Mouse (Mus musculus) kidney, embryonic 16.5 days (tissue): ENCODE data around the gene Cysltr2. TPM values are rescaled to one million over a fixed set of nuclear protein-coding genes. Genes with fewer than 3 reads are reported as not detected.
A peak's percentile ranks its signal among the peaks of the same experiment; 100 is the strongest.

Experiments
- ATAC-seq: fragments of 200-750 bp; cut with Nextera tagmentation; 2 replicates; pipeline ENCODE4 v1.8.0; 2017; ENCODE audit warnings: moderate TSS enrichment; ENCODE audit not compliant: low FRiP score, low TSS enrichment
- H3K27ac ChIP-seq: fragments of 300-500 bp; sonication (generic); 2 replicates; pipeline ENCODE4 v1.5.1; 2014; ENCODE audit warnings: low read length
- H3K27me3 ChIP-seq: fragments of 300-500 bp; sonication (generic); 2 replicates; pipeline ENCODE4 v1.6.1; 2014; ENCODE audit warnings: low read length, control low read depth, mixed read lengths; ENCODE audit not compliant: insufficient read depth
- H3K36me3 ChIP-seq: fragments of 300-500 bp; sonication (generic); 2 replicates; pipeline ENCODE4 v1.6.1; 2014; ENCODE audit warnings: low read length, control low read depth, mixed read lengths; ENCODE audit not compliant: insufficient read depth
- H3K4me1 ChIP-seq: fragments of 300-500 bp; sonication (generic); 2 replicates; pipeline ENCODE4 v1.6.1; 2014; ENCODE audit warnings: low read length, control low read depth, mixed read lengths; ENCODE audit not compliant: insufficient read depth
- H3K4me2 ChIP-seq: fragments of 300-500 bp; sonication (generic); replicated peaks from 2 replicates; pipeline ENCODE4 v1.6.1; 2014; ENCODE audit warnings: low read depth, low read length
- H3K4me3 ChIP-seq: fragments of 300-500 bp; sonication (generic); 2 replicates; pipeline ENCODE4 v1.5.1; 2014; ENCODE audit warnings: mild to moderate bottlenecking, low read length
- H3K9ac ChIP-seq: fragments of 300-500 bp; sonication (generic); replicated peaks from 2 replicates; pipeline ENCODE4 v1.6.1; 2014; ENCODE audit warnings: low read length
- H3K9me3 ChIP-seq: fragments of 300-500 bp; sonication (generic); 2 replicates; pipeline ENCODE4 v1.6.1; 2016; ENCODE audit warnings: low read length, control low read depth
- whole genome bisulfite sequencing: fragments of 180-500 bp; shearing (Covaris S2); extraction: QIAGEN DNeasy Blood & Tissue Kit; methylation state at CpG from one replicate; pipeline ENCODE4 v1.1.7; 2014; 5-methylcytosine and 5-hydroxymethylcytosine counted together
- polyA plus RNA-seq: library from polyadenylated mRNA; unstranded; fragments of >200 nt; fragmentation: Nextera tagmentation; extraction: Ambion mirVana; gene quantifications from 2 replicates; pipeline ENCODE4 v1.2.1, GENCODE M21; 2015

The Cysltr2 gene
- 0.50 and 0.75 TPM in 2 replicates for polyA plus RNA-seq

DNA sequence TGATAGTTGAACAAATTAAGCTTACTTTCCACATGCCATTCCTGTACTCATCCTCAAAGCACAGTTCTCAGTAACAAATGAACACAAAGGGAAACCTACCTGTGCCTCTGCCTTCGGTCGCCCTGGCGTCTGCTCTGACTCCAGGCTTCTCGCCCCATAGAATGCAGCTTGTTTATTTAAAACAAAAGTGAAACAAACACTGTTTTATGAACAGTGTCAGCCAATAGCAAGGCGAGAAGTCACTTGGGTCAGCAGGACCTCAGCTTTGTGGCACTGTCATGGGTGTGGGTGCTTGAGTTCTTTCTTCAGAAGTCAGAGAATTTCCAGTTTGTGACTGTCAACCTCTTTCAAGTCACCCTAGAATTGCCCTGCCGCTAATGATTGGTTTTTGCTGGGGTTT is at the start of gene Cysltr2:
Cysltr2 (minus strand) TSS at position 178 of the 400 bp plus-strand sequence.
- H3K27ac ChIP-seq: no peak within 1 kb of the TSS
- WGBS: 57% methylated on average over 6 of the region's 6 CpGs

GRCm38 (mm10) chr14:73094802-73095550 is 46.1 kb upstream of the Cysltr2 start:
- Histone ChIP-seq H3K9me3 (no peaks in the 10 kb centered on the region), H3K4me2 (peak overlapping the region; percentile 4; the same call in 1 of the 2 replicates), H3K4me3 (no peak overlapping the region), H3K36me3 (no peaks in the 10 kb centered on the region), H3K27ac (peak overlapping the region; percentile 40; the same call in 1 of the 2 replicates), H3K27me3 (no peaks in the 10 kb centered on the region), H3K9ac (no peak overlapping the region), H3K4me1 (no peaks in the 10 kb centered on the region)
- ATAC-seq: 0 out of 2 replicates have a peak, but pooled peaks have one; percentile 23
- WGBS: 45% methylated on average over 13 of the region's 13 CpGs

More for the DNA sequence above, at the start of gene Cysltr2:
- no peak for ATAC-seq
- Histone ChIP-seq H3K9me3 (no peaks in the 10 kb centered on the region), H3K27me3 (no peaks in the 10 kb centered on the region), H3K4me2 (no peak within 1 kb of the TSS), H3K4me3 (no peak within 1 kb of the TSS), H3K9ac (no peak within 1 kb of the TSS), H3K36me3 (no peaks in the 10 kb centered on the region), H3K4me1 (no peaks in the 10 kb centered on the region)

- Histone ChIP-seq H3K4me3 (no peak overlapping the region), H3K4me2 (no peak overlapping the region), H3K36me3 (no peaks in the 10 kb centered on the region), H3K9ac (no peak overlapping the region), H3K27me3 (no peaks in the 10 kb centered on the region), H3K9me3 (no peaks in the 10 kb centered on the region), H3K27ac (no peak overlapping the region), H3K4me1 (no peaks in the 10 kb centered on the region)
- 87% methylated on average over 3 of the region's 3 CpGs for WGBS
- ATAC-seq: no peak
Observed at GRCm38 (mm10) chr14:73092871-73093270, 44.0 kb upstream of the Cysltr2 start.

DNA sequence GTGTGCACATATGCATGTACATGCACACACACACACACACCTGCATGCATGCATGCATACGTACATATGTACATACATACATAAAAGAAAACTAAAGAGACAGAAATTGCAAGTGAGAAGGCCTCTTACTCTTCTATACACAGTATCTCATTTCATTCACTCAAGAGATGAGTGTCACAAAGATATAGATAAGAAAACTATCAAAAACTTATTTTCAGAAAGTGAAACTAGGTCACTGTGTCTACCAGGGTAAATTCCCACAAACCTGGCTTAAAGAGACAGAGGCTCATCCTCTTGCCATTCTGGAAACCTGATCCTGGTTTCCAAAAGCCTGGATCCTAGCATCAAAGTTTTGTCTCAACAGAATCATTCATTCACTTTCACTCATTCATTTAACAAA is 39.3 kb upstream of the Cysltr2 start:
- H3K27me3 ChIP-seq: no peaks in the 10 kb centered on the region
- no peaks in the 10 kb centered on the region for H3K36me3 ChIP-seq
- H3K4me1 ChIP-seq: no peaks in the 10 kb centered on the region
- H3K9me3 ChIP-seq: no peaks in the 10 kb centered on the region
- no peak overlapping the region for H3K27ac ChIP-seq
- no peak overlapping the region for H3K9ac ChIP-seq
- ATAC-seq: no peak
- H3K4me3 ChIP-seq: no peak overlapping the region
- 90% methylated on average over 1 of the region's 1 CpGs for WGBS
- no peak overlapping the region for H3K4me2 ChIP-seq

GRCm38 (mm10) chr14:73087746-73088145 is 38.8 kb upstream of the Cysltr2 start:
- Histone ChIP-seq H3K9ac (no peak overlapping the region), H3K4me2 (no peak overlapping the region), H3K27ac (no peak overlapping the region), H3K4me3 (no peak overlapping the region), H3K4me1 (no peaks in the 10 kb centered on the region), H3K27me3 (no peaks in the 10 kb centered on the region), H3K9me3 (no peaks in the 10 kb centered on the region), H3K36me3 (no peaks in the 10 kb centered on the region)
- ATAC-seq: no peak
- 89% methylated on average over 5 of the region's 5 CpGs for WGBS

DNA sequence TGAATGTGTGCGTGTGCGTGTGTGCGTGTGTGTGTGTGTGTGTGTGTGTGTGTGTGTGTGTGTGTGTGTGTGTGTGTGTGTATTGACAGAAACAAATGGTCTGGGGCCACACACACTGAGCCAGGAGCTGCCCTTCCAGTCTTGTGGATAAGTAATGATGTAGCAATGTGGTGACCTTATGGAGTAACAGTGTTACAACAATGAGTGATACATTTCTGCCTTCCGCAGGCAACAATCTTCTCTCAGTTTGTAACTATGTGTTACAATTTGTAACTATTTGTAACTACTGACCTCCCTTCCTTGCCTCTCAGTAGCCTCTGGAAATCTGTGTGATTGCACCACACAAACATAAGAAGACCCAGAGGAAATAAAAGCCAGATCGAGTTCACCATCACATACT is 38.3 kb upstream of the Cysltr2 start:
- ATAC-seq: no peak
- no peak overlapping the region for H3K4me3 ChIP-seq
- WGBS: 91% methylated on average over 5 of the region's 5 CpGs
- H3K27me3 ChIP-seq: no peaks in the 10 kb centered on the region
- H3K4me2 ChIP-seq: no peak overlapping the region
- H3K9me3 ChIP-seq: no peaks in the 10 kb centered on the region
- H3K9ac ChIP-seq: no peak overlapping the region
- no peaks in the 10 kb centered on the region for H3K36me3 ChIP-seq
- no peaks in the 10 kb centered on the region for H3K4me1 ChIP-seq
- H3K27ac ChIP-seq: no peak overlapping the region

DNA sequence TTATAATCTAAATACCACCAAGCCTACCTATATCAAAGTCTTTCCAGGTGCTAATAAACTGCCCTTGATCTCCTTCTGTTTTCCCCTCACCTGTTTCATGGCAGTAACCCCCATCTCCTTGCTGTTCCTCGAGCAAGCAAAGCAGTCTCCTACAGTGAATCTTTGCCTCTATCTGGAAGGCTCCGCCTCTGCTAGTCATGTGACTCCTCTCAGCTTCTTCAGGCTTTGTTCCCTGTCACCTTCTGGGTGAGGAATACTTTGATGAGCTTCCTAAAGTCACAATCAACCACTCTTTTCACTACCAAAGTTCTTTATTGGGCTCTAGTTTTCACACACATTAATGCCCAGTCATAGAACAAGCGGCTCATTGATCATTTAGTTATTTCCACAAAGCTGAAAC is 37.5 kb upstream of the Cysltr2 start:
- Histone ChIP-seq H3K4me3 (no peak overlapping the region), H3K4me2 (no peak overlapping the region), H3K27me3 (no peaks in the 10 kb centered on the region), H3K4me1 (no peaks in the 10 kb centered on the region), H3K9ac (no peak overlapping the region), H3K9me3 (no peaks in the 10 kb centered on the region), H3K27ac (no peak overlapping the region), H3K36me3 (no peaks in the 10 kb centered on the region)
- ATAC-seq: no peak
- 65% methylated on average over 3 of the region's 3 CpGs for WGBS

GRCm38 (mm10) chr14:73083563-73083962 is 34.6 kb upstream of the Cysltr2 start:
- Histone ChIP-seq H3K9ac (no peak overlapping the region), H3K36me3 (no peaks in the 10 kb centered on the region), H3K27me3 (no peaks in the 10 kb centered on the region), H3K4me1 (no peaks in the 10 kb centered on the region), H3K4me2 (no peak overlapping the region), H3K27ac (no peak overlapping the region), H3K4me3 (no peak overlapping the region), H3K9me3 (no peaks in the 10 kb centered on the region)
- no peak for ATAC-seq
- 82% methylated on average over 2 of the region's 2 CpGs for WGBS

GRCm38 (mm10) chr14:73064460-73064859 is 15.5 kb upstream of the Cysltr2 start:
- 79% methylated on average over 7 of the region's 7 CpGs for WGBS
- no peak overlapping the region for H3K4me2 ChIP-seq
- 0 out of 2 replicates have a peak, but pooled peaks cover 3% of the 10 kb centered on the region for H3K4me1 ChIP-seq
- no peak overlapping the region for H3K4me3 ChIP-seq
- no peaks in the 10 kb centered on the region for H3K9me3 ChIP-seq
- H3K27me3 ChIP-seq: no peaks in the 10 kb centered on the region
- no peak overlapping the region for H3K9ac ChIP-seq
- no peaks in the 10 kb centered on the region for H3K36me3 ChIP-seq
- no peak overlapping the region for H3K27ac ChIP-seq
- no peak for ATAC-seq

GRCm38 (mm10) chr14:73058755-73059154 is 9.8 kb upstream of the Cysltr2 start:
- H3K27ac ChIP-seq: no peak overlapping the region
- no peaks in the 10 kb centered on the region for H3K27me3 ChIP-seq
- H3K9me3 ChIP-seq: no peaks in the 10 kb centered on the region
- no peak overlapping the region for H3K9ac ChIP-seq
- no peak for ATAC-seq
- H3K4me2 ChIP-seq: no peak overlapping the region
- no peaks in the 10 kb centered on the region for H3K4me1 ChIP-seq
- H3K36me3 ChIP-seq: no peaks in the 10 kb centered on the region
- 85% methylated on average over 2 of the region's 2 CpGs for WGBS
- H3K4me3 ChIP-seq: no peak overlapping the region
